Mouse (Mus musculus): ENCODE data around the gene Cenpx.

GRCm38 (mm10) chr11:120693461-120693860 is 20.1 kb downstream of the Cenpx start:
- TF ChIP-seq CTCF (IDR thresholded peaks at IDR 0.05; ENCODE audit: extremely low read depth, insufficient read depth, low read length) (no peak), POLR2A (IDR thresholded peaks at IDR 0.05; ENCODE audit: extremely low read depth, insufficient read depth, low read length) (no peak)

All from cortical plate, adult 2 months (tissue).